Mouse (Mus musculus) heart, embryonic 16.5 days (tissue): ENCODE measurements around the gene Bloc1s1. TPM values are rescaled to one million over a fixed set of nuclear protein-coding genes. Genes with fewer than 3 reads are reported as not detected.

Source experiments
- ATAC-seq: fragments of 200-750 bp; cut with Nextera tagmentation; replicated peaks from 2 replicates; pipeline ENCODE4 v1.8.0; 2017; ENCODE audit warnings: moderate number of reproducible peaks; ENCODE audit not compliant: insufficient read depth, low FRiP score; ENCODE audit errors: extremely low read depth
- H3K27ac ChIP-seq: fragments of 300-500 bp; sonication (generic); 2 replicates; pipeline ENCODE4 v1.5.1; 2014; ENCODE audit warnings: mild to moderate bottlenecking, low read length, control low read depth, moderate library complexity
- H3K27me3 ChIP-seq: fragments of 300-500 bp; sonication (generic); 2 replicates; pipeline ENCODE4 v1.6.1; 2014; ENCODE audit warnings: low read length, mixed read lengths; ENCODE audit not compliant: control insufficient read depth, insufficient read depth
- H3K36me3 ChIP-seq: fragments of 300-500 bp; sonication (generic); 2 replicates; pipeline ENCODE4 v1.6.1; 2014; ENCODE audit not compliant: control insufficient read depth, insufficient read depth
- H3K4me1 ChIP-seq: fragments of 300-500 bp; sonication (generic); 2 replicates; pipeline ENCODE4 v1.6.1; 2014; ENCODE audit warnings: low read length, mixed read lengths; ENCODE audit not compliant: control insufficient read depth, insufficient read depth
- H3K4me2 ChIP-seq: fragments of 300-500 bp; sonication (generic); 2 replicates; pipeline ENCODE4 v1.6.1; 2014; ENCODE audit warnings: low read depth, mild to moderate bottlenecking, control low read depth, low read length
- H3K4me3 ChIP-seq: fragments of 300-500 bp; sonication (generic); 2 replicates; pipeline ENCODE4 v1.5.1; 2014; ENCODE audit warnings: mild to moderate bottlenecking, control low read depth, low read length
- H3K9ac ChIP-seq: fragments of 300-500 bp; sonication (generic); 2 replicates; pipeline ENCODE4 v1.6.1; 2014; ENCODE audit warnings: low read length, control low read depth
- H3K9me3 ChIP-seq: fragments of 300-500 bp; sonication (generic); replicated peaks from 2 replicates; pipeline ENCODE4 v1.6.1; 2016; ENCODE audit warnings: low read length; ENCODE audit not compliant: control insufficient read depth
- WGBS: fragments of 180-500 bp; shearing (Covaris S2); extraction: QIAGEN DNeasy Blood & Tissue Kit; methylation state at CpG from one replicate; pipeline ENCODE4 v1.1.7; 2014; 5-methylcytosine and 5-hydroxymethylcytosine counted together
- polyA plus RNA-seq: library from polyadenylated mRNA; unstranded; fragments of >200 nt; fragmentation: Nextera tagmentation; extraction: Ambion mirVana; gene quantifications from 2 replicates; pipeline ENCODE4 v1.2.1, GENCODE M21; 2015

Gene Bloc1s1
- polyA plus RNA-seq, 1 experiment from 2014 or later: 225 TPM

DNA sequence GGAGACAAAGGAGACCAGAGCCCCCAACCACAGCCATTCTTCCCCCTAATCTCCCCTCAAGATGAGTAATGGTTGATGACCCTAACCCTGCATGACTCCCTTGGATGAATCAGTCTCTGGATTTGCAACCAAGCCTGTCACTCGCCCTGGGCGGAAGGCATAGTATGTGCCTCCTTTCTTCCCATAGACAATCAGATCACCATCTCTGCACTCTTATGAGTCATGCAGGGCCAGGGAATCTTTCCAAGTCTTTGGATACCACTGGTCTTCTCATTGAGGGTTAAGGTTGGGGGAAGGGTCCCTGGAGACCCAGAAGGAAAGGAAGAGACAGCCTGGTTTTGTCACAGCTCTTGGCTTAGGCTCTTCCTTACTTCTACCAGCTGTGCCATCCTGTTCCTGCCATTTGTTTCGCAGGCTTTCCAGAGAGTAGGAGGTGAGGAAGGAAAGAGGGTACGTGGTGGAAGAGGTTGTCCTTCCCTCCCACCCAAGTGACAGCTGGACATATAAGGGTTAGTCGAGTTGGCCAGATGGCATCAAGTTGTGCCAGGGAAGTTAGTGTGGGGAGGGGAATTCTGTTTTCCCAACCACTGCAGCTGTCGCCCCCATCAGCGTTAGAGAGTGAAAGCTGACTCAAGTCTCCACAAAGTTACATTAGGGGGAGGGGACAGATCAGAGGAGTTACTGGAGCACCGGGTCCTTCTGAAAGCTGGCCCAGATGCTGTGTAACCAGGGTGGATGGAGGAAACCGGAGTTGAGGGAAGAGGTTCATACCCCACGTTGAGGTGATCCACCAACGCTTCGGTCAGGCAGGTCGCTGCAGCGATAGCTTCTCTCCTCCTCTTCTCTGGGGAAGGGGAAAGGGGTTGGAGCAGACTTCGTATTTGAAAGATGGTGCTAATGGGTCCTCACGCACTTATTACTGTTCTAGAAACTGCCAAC lies 1.7 kb downstream of the Bloc1s1 start:
- Histone ChIP-seq H3K9ac (peak overlapping the region; percentile 91), H3K4me3 (peak overlapping the region; percentile 88), H3K36me3 (peaks cover 3% of the 10 kb centered on the region; the same call in 1 of the 2 replicates), H3K4me1 (peaks cover 28% of the 10 kb centered on the region), H3K27ac (peak overlapping the region; percentile 97), H3K4me2 (peak overlapping the region; percentile 73), H3K9me3 (no peaks in the 10 kb centered on the region), H3K27me3 (no peaks in the 10 kb centered on the region)
- WGBS: 60% methylated on average over 16 of the region's 16 CpGs
- ATAC-seq: no peak

DNA sequence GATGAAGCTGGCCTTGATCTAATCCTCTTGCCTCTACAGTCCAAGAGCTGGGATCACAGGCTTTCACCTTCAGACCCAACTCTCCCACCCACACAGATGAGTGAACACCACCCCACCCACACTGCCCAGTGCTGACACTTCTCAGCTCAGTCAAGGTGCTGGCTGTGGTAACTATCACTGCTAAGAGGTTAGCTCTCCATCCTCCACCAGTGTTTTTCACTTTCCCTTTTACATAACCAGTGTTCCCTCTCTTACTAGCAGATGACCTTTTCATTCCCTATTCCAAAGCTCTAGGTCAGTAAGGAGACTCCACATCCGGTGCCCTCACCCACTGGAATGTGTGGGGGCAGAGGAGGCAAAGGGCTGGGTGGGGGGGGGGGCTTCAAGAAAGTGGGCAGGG lies 2.6 kb downstream of the Bloc1s1 start:
- no peaks in the 10 kb centered on the region for H3K27me3 ChIP-seq
- no peak overlapping the region for H3K9ac ChIP-seq
- no peaks in the 10 kb centered on the region for H3K9me3 ChIP-seq
- H3K36me3 ChIP-seq: peaks cover 3% of the 10 kb centered on the region; the same call in 1 of the 2 replicates
- H3K27ac ChIP-seq: peak overlapping the region; percentile 59
- no peak for ATAC-seq
- H3K4me2 ChIP-seq: no peak overlapping the region
- peaks cover 28% of the 10 kb centered on the region for H3K4me1 ChIP-seq
- H3K4me3 ChIP-seq: no peak overlapping the region
- WGBS: 47% methylated on average over 1 of the region's 1 CpGs

DNA sequence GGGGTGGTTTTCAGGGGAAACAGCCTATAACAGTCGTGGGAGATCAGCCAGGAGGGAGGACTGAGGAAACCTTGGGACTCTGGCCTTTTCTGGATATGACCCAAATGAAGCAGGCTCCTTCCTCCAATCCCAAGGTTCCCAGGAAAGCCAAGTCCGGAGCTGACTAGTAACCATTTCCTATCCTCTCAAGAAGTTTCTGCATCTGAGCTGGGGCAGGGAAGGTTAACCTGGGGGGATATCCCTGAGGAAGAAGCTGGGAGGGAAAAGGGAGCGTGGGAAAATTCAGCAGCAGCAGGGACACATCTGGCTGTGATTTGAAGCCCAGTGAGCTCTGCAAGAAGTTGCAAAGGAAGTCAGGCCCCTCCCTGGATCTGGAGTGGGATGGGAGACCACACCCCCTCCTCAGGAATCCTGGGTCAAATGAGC lies 3.1 kb downstream of the Bloc1s1 start:
- Histone ChIP-seq H3K4me1 (peaks cover 28% of the 10 kb centered on the region), H3K27me3 (no peaks in the 10 kb centered on the region), H3K4me3 (no peak overlapping the region), H3K4me2 (no peak overlapping the region), H3K27ac (peak overlapping the region; percentile 65), H3K36me3 (peaks cover 3% of the 10 kb centered on the region; the same call in 1 of the 2 replicates), H3K9ac (no peak overlapping the region), H3K9me3 (no peaks in the 10 kb centered on the region)
- 66% methylated on average over 3 of the region's 3 CpGs for WGBS
- no peak for ATAC-seq

DNA sequence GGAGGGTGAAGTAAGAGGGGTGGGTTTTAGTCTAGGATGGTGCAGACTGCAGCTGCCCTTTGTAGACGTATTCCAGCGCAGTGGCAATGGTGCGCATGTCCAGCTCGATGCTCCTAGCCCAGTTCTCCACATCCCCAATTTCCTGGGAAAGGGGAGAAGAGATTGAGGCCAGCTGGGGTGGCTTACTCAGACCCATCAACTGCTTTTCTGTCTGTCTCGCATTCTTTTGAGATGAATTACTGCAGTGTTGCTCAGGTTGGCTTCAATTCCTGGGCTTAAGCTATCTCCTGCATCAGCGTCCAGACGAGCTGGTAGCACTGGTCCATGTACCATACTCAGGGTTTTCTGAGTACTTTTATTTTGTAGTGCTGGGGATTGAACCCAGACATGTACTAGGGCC lies 3.9 kb downstream of the Bloc1s1 start:
- H3K9ac ChIP-seq: no peak overlapping the region
- ATAC-seq: no peak
- peak overlapping the region; percentile 65; the same call in 1 of the 2 replicates for H3K27ac ChIP-seq
- peaks cover 28% of the 10 kb centered on the region for H3K4me1 ChIP-seq
- H3K4me3 ChIP-seq: no peak overlapping the region
- WGBS: 64% methylated on average over 7 of the region's 7 CpGs
- H3K9me3 ChIP-seq: no peaks in the 10 kb centered on the region
- H3K4me2 ChIP-seq: no peak overlapping the region
- peaks cover 9% of the 10 kb centered on the region; the same call in 1 of the 2 replicates for H3K36me3 ChIP-seq
- H3K27me3 ChIP-seq: no peaks in the 10 kb centered on the region

DNA sequence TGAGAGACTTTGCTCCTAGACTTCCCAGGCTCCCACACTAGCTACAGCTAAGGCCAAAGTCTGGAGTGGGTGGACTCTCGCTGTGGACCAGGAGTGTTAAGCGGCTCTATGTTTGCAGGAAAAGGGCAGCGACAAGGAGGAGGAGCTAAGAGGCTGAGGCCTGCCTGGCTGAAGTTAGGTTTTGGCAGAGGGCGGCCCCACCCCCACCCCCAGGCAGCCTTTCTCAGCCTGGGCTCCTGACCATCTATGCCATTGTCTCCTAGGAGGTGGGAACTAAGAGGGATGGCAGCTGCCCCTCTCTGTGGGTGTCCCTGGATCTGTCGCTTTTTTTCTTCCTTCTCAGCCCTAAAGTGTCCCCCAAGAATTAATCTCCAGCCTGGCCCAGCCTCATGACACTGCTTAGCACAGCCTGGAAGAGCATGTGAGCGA lies 4.6 kb downstream of the Bloc1s1 start:
- Histone ChIP-seq H3K9me3 (no peaks in the 10 kb centered on the region), H3K27me3 (no peaks in the 10 kb centered on the region), H3K4me2 (no peak overlapping the region), H3K4me3 (no peak overlapping the region), H3K36me3 (peaks cover 14% of the 10 kb centered on the region), H3K27ac (peak overlapping the region; percentile 60), H3K9ac (no peak overlapping the region), H3K4me1 (peaks cover 27% of the 10 kb centered on the region)
- ATAC-seq: no peak
- 33% methylated on average over 6 of the region's 6 CpGs for WGBS

GRCm38 (mm10) chr10:128918246-128918645 lies 5.6 kb downstream of the Bloc1s1 start:
- no peaks in the 10 kb centered on the region for H3K9me3 ChIP-seq
- H3K4me1 ChIP-seq: peaks cover 23% of the 10 kb centered on the region
- peaks cover 19% of the 10 kb centered on the region for H3K36me3 ChIP-seq
- no peak for ATAC-seq
- no peak overlapping the region for H3K4me2 ChIP-seq
- no peaks in the 10 kb centered on the region for H3K27me3 ChIP-seq
- 56% methylated on average over 7 of the region's 7 CpGs for WGBS
- no peak overlapping the region for H3K27ac ChIP-seq
- no peak overlapping the region for H3K4me3 ChIP-seq
- H3K9ac ChIP-seq: no peak overlapping the region

DNA sequence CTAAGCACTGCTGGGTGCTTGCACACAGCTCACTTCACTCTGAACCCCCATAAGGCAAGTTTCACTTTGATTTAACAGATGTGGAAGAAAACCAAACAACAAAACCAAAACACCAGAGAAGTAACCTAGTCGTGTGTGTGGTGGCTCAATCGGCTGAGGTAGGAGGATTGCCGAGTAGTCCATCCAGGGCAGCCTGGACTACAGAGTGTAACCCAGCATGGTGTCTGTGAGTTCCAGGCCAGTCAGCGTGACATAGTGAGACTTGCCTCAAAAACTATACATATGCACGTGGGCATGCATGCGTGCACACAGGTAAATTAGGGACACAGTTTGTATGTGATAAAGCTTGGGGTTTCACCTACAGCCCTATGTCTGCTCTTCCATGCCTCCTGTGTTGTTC lies 6.4 kb downstream of the Bloc1s1 start:
- H3K36me3 ChIP-seq: peaks cover 19% of the 10 kb centered on the region
- no peak overlapping the region for H3K27ac ChIP-seq
- H3K4me3 ChIP-seq: no peak overlapping the region
- H3K9me3 ChIP-seq: no peaks in the 10 kb centered on the region
- H3K9ac ChIP-seq: no peak overlapping the region
- WGBS: 92% methylated on average over 6 of the region's 6 CpGs
- H3K4me2 ChIP-seq: no peak overlapping the region
- H3K4me1 ChIP-seq: peaks cover 19% of the 10 kb centered on the region
- ATAC-seq: no peak
- H3K27me3 ChIP-seq: no peaks in the 10 kb centered on the region

GRCm38 (mm10) chr10:128916665-128917064 lies 7.2 kb downstream of the Bloc1s1 start:
- Histone ChIP-seq H3K9me3 (no peaks in the 10 kb centered on the region), H3K27me3 (no peaks in the 10 kb centered on the region), H3K9ac (no peak overlapping the region), H3K36me3 (peaks cover 19% of the 10 kb centered on the region), H3K4me1 (peaks cover 12% of the 10 kb centered on the region), H3K27ac (no peak overlapping the region), H3K4me2 (no peak overlapping the region), H3K4me3 (no peak overlapping the region)
- ATAC-seq: no peak
- WGBS: 84% methylated on average over 3 of the region's 3 CpGs

DNA sequence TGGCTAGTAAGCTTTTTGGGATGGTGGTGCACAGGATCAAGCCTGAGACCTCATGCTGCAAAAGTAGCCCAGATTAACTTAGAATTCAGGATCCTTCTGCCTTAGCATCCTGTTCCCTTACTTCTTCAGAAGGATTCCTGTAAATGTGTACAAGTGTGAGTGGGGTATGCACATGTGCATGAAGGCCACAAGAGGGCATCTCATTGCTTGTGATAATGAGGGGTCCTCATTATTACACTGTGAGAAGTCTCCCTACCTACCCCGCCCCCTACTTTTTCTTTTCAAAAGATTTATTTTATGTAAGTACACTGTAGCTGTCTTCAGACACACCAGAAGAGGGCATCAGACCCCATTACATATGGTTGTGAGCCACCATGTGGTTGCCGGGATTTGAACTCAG lies 8.3 kb downstream of the Bloc1s1 start:
- WGBS: 82% methylated on average over 2 of the region's 2 CpGs
- H3K36me3 ChIP-seq: peaks cover 19% of the 10 kb centered on the region
- H3K9ac ChIP-seq: no peak overlapping the region
- no peak overlapping the region for H3K27ac ChIP-seq
- H3K4me2 ChIP-seq: no peak overlapping the region
- ATAC-seq: no peak
- peaks cover 22% of the 10 kb centered on the region for H3K4me1 ChIP-seq
- H3K27me3 ChIP-seq: no peaks in the 10 kb centered on the region
- H3K4me3 ChIP-seq: no peak overlapping the region
- H3K9me3 ChIP-seq: no peaks in the 10 kb centered on the region
